Mouse (Mus musculus) T-helper 1 cell (primary cell): Measurements from ENCODE around the gene Asgr1.

Experiments used
- in situ Hi-C: fragments of 300-600 bp; cut with MboI, MseI; formaldehyde crosslinking; loops from one replicate; pipeline ENCODE4 v1.15.1; 2025; ENCODE audit warnings: high pct_unique_total_duplicates

Asgr1 gene

DNA sequence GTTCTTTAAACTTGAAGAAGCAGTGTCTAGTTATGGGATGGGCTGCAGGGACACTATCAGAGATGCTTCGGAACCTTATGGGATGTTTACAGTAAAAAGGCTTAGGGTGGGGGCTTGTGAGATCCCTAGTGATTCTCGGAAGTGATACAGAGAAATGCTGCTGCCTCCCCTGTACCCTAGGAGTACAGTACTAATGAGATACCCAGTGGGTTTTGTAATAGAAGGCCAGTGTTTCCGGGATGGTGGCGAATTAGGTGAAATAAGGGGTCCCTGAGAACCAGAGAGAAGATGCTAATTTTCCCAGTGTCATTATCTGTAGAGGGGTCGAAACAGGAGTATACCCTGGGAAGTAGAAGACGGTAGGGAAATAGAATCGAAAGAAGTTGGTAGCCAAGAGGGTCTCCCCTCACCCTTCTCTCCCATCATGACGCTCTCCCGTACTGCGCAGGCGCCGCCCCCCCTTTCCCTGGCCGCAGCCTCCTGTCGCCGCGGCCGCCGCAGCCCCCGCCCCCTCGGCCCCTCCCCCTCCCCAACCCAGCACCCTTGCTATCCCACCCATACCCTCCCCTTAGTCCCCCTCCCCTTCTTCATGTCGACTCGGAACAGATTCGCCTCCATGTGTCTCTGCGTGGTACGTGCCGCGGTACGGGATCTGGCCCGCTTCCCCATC lies 30.3 kb upstream of the Asgr1 start:
- in situ Hi-C loops = no loop called here

DNA sequence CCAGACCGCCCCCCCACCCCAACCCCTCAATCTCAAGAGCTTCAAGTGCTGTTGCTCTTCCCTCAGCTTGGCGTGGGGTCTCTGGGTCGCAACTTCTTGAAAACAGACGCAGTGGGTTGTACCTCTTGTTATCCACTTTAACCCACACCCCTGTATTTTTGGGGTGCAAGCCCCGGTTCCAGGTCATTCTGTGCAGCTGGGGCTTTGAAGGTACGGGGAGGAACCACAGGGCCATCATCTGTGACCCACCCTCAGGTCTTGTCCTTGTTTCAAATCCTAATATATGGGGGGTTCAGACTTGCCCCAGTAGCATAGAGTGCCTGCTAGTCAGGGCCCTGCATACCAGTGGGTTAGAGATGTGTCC lies 29.8 kb upstream of the Asgr1 start:
- in situ Hi-C loops = no loop called here

DNA sequence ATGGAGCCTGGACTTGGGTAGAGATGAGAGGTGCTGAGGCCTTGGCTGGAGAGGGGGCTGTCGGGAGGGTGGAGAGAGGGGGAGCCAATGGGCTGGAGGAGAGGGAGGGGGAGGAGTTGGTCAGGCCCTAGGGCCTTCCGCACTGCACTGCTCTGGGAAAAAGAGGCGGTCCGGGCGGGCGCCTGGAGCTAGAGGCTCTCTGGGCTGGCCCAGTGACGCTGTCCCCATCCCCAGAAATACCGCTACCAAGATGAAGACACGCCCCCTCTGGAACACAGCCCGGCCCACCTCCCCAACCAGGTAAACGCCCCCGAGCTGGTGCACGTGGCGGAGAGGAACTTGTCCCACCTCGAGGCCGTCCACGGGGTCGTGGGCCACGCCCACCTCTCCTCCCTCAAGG lies 27.2 kb upstream of the Asgr1 start:
- in situ Hi-C loops = no loop called here

DNA sequence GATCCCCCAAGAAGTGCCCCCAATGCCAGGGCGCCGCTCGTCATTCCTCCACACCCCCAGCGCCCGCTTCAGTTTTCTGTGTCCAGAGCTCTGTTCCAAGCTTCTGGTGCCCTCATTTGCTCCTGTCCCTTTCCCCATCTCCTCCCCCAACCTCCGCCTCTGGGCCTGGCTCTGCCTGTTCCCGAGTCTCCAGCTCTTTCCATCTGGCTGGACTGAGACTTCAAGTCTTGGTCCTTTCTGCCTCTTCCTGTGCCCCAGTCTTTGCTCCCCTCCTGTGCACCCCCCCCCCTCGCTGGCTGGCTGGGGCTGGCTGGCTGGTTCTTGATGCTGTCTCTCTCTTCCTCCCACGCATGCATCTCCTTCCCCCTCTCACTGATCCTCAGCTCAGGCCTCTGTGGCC lies 26.5 kb upstream of the Asgr1 start:
- in situ Hi-C loops = no loop called here

DNA sequence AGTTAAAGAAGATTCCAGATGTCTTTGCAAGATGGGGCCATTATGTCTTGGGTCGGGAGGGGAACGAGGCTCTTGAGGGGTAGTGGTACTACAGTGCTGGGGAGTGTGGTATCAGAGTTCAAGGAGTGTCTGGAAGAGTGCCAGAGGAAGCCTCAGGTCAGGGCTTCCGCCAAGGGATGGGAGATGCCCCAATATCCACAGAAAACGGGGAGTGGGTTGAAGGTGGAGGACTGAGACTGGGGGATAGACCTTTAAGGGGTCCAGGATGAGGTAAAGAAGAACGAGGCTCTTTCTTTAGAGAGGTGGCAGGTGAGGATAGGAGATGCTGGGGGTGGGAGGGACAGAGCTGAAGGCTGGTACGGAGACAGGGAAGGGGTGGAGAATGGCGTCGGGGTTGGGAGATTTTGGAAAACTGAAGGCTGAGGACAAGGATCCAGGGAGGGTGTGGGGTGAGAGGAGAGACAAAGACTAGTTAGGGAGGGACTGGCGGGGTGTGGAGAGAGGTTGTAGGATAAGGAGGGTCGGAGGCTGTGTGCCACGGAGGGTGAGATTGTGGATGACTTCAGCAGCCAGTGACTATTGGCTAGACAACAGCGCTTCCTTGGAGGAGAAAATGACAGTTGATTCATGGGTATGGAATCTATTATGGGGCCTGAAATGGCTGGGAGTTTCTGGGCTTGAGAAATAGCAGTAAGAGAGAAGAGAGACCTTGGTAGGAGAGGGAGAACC lies 25.3 kb upstream of the Asgr1 start:
- in situ Hi-C loops = no loop called here

DNA sequence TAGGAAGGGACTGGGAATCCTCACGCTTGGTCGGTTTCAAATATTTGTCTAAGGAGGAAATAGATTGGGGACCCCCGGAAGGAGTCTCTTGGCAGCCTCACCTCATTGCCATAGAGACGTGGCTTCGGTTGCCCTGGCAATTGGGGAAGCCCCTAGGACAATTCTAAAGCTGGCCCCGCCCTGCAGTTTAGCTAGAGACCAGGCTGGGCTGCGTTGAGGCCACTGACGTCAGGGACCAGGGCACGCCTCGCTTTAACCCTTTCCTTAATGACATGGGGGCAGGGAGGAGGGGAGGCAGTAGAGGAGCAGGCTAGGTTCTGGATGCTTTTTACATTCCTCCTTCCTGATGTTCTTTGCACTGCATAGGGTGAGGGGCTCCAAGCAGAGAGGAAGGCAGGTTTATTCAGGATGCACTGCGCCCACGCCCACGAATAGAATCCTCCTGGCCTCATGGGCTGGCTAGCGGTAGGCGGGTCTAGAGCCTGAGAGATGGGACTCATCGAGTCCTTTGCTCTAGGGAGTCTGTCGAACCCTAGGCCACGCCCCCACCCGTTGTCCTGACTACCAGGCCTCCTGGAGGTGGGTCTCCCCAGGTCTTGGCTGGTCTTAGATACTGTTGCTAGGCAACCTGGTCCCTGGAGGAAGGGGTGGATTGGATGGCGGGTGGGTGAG lies 24.6 kb upstream of the Asgr1 start:
- in situ Hi-C loops = no loop called here

DNA sequence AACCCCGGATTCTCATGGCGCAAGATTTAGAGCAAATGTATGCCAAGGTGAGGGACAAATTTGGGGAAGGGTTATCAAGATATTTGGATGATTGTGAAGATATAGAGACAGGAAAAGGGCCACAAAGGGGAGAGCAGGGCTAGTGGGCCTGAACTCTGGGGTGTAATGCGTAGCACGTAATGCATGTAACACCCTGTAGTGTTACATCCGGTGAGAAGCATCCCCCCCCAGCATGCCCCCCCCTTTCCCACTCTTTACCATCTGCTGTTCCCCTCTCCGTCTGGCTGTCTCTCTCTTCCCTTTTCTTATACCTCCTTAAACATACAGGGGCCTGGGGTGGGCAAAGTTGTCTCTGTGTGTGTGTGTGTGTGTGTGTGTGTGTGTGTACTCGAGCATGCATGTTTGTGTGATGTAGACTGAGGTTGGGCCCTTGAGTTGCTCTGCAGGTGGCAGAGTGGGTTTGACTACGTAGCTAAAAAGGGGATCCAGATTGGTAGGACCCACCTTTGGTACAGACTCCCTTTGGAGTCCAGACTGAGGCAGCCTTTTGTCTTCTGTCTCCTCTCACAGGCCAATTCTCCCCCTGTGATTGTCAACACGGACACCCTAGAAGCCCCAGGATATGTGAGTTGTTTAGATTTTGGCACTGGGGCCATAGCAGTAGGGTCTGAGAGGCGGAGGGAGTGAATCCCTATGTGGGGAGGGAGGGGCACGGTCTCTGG lies 23.9 kb upstream of the Asgr1 start:
- in situ Hi-C loops = no loop called here

DNA sequence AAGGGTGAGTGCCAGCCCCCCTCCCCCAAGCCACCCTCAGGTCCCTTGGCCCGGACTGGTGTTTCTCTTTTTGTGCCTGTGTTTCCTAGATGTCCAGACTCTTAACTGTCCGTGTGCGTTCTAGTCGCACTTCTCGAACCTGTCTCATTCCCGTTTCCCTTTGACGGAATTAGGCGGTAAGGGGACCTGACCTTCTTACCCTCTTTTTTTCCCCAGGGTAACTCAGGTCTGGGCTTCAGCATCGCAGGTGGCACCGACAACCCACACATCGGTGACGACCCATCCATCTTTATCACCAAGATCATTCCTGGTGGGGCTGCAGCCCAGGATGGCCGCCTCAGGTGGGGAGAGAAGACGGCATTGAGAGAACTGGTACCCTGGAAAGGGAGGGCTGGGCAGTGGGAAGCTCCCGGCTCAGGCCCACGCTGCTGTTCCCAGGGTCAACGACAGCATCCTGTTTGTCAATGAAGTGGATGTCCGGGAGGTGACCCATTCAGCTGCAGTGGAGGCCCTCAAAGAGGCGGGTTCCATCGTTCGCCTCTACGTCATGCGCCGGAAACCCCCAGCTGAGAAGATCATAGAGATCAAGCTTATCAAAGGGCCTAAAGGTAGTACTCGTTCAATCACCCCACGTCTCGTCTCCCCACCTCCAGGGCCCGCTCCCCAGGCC lies 23.1 kb upstream of the Asgr1 start:
- in situ Hi-C loops = no loop called here

DNA sequence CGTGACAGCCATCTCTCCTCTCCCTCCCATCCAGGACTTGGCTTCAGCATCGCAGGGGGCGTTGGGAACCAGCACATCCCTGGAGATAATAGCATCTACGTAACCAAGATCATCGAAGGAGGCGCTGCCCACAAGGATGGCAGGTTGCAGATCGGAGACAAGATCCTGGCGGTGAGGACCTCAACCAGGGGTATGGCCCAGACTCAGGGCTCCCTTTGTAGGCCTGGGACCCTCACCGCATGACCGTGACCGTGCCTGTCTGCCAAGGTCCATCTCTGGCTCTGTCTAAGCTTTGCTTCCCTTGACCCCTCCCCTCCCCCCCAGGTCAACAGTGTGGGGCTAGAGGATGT lies 22.6 kb upstream of the Asgr1 start:
- in situ Hi-C loops = no loop called here

DNA sequence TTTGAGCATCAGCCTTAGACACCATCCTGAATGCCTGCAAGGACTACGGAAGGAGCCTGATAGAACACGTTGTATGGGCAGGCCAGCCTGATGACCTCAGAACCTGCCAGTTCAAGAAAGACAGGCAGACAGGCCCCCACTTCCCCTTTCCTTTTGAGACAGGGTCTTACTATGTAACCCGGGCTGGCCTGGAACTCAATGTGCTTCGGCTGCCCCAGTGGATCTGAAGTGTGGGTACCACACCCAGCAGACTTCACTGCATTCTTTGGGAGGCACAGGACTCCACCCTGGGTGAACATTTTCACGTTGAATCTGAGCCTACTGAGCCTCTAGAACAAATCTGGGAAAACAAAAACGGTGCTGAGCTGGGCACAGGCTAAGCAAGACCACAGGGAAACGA lies 15.7 kb upstream of the Asgr1 start:
- in situ Hi-C loops = no loop called here

DNA sequence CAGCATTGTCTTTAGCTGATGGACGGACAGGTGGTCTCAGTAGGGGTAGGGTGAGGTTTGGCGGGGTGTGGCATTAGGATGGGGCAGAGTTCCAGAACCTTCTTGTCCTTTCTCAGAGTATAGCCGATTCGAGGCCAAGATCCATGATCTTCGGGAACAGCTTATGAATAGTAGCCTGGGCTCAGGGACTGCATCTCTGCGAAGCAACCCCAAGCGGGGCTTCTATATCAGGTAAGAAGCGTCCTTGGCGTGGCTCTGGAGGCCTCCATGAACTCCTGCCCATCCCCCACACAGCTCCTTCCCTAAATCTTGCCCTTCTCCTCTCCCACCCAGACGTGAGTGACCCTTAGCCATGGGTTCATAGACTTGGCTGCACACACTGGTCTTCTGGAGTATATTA lies 14.3 kb upstream of the Asgr1 start:
- in situ Hi-C loops = no loop called here

DNA sequence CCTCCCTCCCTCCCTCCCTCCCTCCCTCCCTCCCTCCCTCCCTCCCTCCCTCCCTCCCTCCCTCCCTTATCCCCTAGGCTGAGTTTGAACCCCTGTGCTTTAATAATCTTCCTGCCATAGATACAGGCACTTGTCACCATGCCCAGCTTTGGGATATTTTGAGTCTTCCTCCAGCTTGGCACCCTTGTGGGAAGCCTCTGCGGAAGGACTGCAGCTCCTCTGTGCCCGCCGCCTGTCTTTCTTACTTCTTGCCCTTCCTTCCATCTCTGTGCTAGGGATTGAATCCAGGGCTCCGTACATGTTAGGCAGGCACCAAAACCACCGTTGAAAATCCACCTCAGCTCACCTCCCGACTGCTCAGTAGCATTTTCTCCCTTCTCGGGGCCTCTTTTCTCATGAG lies 13.7 kb upstream of the Asgr1 start:
- in situ Hi-C loops = no loop called here

DNA sequence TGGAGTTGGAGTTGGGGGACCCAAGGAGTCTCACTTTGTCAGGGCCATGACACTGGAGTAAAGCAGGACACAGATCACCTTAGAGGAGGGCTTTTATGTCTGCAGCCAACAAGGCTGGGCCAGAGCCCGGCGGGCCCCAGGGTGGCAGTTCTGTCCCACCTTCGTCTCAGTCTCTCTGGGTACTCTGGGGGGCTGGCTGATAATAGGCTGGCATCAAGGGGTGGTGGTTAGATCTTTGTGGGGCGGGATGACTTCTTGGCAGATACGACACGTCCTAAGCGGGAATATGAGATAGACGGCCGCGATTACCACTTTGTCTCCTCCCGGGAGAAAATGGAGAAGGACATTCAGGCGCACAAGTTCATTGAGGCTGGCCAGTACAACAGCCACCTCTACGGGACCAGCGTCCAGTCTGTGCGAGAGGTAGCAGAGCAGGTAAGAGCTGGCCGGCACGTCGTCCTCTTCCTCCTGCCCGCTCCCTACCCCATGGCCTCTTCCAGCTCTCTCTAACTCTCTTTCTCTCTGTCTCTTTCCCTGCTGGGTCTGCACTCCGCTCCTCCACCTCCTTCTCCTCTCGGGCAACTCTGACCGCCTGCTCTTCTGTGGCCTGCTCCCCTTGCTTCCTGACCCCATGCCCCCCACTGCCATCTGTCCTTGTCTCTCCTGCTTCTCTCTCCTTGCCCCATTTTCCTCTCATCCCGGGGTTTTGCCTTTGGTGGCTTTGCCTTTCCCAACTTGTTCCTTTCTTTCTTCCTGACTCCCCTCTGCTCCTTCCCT lies 11.4 kb upstream of the Asgr1 start:
- in situ Hi-C loops = no loop called here

DNA sequence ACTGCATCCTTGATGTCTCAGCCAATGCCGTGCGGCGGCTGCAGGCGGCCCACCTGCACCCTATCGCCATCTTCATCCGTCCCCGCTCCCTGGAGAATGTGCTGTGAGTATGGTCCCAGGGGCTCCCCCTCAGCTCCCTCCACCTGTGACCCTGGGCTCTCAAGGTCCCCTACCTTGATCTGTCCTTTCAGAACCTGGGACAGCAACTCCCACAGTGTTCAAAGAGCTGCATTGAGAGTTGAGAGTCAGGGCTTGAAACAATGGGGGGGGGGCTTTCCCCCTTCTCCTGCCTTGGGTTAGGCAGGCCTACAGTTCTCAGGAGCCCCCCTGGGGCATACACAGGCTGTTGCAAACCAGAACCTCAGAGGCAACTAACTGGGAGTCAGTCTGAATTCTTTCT lies 10.2 kb upstream of the Asgr1 start:
- in situ Hi-C loops = no loop called here

DNA sequence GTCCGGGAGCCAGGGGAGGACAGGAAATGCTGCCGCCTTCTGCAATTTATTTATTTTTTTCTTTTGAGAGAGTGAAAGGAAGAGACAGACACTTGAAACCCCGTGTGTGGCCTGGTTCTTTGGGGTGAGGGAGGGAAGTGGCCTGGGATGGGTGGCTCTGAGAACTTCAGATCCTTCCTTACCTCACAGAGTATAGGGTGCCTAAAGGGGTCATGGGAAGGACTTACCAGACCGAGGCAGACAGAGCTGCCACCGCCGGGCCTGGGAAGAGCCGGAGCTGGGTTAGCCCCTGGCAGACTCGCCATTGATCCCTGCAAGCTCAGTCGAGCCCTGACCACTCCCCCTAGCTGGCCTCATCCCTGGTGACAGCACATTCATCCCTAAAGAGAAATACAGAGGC lies 8.4 kb upstream of the Asgr1 start:
- in situ Hi-C loops = no loop called here

DNA sequence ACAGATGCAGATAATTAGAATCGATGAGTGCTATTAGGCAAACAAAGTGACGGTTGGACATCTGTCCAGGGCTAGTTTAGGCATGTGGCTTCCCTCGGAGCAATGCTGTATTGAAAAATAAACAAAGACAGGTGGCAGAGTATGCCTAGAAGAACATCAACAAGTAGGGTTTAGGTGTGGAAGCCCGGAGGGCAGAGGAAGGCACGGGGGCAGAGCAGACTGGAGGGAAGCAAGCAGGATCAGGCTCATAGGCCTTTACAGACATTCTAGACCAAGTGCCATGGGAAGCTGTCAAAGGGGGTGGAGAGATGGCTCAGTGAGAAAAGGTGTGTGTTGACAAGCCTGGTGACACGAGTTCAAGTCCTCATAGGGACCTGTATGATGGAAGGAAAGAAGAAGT lies 4.5 kb upstream of the Asgr1 start:
- in situ Hi-C loops = no loop called here

DNA sequence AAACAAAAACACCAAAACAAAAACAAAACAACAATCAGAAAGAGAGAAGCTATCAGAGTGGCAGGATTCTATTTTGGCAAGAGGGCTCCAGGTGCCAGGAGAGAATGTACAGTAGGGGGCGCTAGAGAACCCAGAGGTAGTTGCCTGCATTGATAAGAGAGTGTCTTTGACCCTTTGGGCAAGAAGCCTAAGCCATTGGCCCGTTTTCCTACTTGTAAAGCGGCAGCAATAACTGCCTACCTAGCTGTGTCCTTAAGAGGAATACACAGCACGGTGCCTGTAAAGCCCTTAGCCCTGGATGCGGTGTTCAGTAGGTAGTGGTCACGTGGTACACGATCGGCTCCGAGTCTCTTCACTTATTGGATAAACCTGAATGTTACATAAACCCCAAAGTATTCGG lies 4.1 kb upstream of the Asgr1 start:
- in situ Hi-C loops = loop anchor here (5.0 kb wide), 1 partner anchor 152 kb away; no protein-coding TSS in a partner anchor

DNA sequence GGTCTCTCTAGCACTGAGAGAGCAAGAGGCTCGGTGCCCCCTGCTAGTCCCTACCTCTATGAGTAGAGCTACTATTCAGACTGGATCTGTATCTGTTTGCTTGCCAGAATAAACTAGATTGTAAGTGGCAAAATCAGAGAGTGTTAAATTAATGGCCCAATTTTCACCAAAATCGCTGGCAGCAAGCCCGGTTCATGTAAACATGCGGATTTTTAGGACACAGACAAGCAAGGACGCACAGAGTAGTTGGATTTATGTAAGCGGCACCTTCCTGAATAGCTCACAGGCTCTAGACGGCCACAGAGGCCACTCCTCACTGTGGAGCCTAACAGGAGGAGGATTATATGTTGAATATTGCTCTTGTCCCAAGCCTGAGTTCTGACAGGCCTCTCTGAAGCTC lies 729 bp upstream of the Asgr1 start:
- in situ Hi-C loops = loop anchor here (5.0 kb wide), 1 partner anchor 149 kb away; no protein-coding TSS in a partner anchor

DNA sequence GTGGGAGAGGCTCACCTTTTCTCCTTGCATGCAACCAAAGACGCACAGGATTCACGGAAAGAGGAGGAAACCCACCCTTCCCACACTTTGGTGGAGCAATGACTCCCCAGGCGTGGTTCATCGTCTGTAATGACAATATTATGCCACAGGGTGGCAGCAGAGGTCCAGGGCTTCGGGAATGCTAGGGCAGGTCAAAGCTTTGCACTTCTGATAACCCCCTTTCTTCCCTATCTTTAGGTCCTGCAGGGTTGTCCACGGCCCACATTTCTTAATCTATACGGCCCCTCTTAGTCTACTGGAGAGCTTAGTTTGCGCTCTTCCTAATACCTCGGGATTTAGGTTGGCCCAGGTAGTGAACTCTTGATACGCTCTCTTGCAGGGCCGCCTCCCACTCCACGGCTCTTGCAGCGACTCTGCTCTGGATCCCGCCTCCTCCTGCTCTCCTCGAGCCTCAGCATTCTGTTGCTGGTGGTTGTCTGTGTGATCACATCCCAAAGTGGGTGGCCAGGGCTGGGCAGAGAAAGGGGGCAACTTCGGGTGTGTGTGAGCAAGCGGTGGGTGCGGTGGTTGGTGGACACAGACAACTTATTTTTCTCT lies 1.8 kb downstream of the Asgr1 start:
- in situ Hi-C loops = loop anchor here (5.0 kb wide), 1 partner anchor 122 kb away; no protein-coding TSS in a partner anchor

DNA sequence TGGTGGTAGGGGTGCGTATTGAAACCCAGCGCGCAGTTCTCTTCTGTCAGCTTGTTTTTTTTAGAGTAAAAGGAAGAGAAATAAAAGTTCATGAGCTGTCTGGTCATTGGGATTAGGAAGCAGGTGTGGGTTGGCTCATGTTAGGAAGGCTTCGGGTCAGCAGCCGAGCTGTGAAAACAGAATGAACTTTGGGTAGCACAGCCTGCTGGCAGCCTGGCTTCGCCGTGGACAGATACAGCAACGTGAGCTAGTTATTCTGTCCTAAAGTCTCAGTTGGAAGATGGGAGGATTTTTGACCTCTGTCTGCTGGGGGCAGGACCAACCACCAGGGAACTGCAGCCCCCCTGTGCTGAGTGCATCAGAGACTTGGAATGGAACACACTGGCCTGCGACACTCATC lies 3.9 kb downstream of the Asgr1 start:
- in situ Hi-C loops = loop anchor here (5.0 kb wide), 1 partner anchor 119 kb away; no protein-coding TSS in a partner anchor

DNA sequence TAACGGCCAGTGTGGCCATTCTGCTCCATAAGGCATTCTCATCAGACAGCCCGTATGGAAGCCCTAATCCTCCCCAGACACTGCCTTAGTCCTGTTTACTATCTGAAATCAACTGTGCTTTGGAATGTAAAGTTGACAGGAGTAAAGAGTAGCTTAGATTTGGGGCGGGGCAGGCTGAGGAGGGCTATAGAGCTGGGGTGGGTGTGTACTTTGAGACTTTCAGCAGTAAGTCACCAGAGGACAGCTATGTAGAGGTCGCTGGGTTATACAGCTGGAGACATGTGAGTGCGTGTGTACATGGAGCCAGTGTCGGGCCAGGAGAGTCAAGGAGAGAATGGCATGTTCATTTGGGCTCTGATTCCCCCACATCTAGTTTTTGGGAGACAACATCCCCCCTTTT lies 6.0 kb downstream of the Asgr1 start:
- in situ Hi-C loops = loop anchor here (5.0 kb wide), 1 partner anchor 117 kb away; no protein-coding TSS in a partner anchor
